ENCODE assay signal across 8 mouse cellular contexts in genomic region chr5:124536776-124537175, GRCm38 (mm10). TPM values are rescaled to one million over a fixed set of nuclear protein-coding genes. Genes with fewer than 3 reads are reported as not detected.
DNase-seq lines count a peak whose midpoint lies in the region; ATAC-seq and TF ChIP-seq lines count a peak whose summit lies in the region.

No protein-coding gene starts in this region.

- H3K27ac ChIP-seq in heart, embryonic 11.5 days (ENCODE audit: low read depth, low read length): peak overlapping the region; percentile 75
- H3K27ac ChIP-seq in lung, embryonic 14.5 days (ENCODE audit: low read depth): no peak overlapping the region

- 2% methylated on average over 17 of the region's 17 CpGs for WGBS in heart, embryonic 11.5 days (ENCODE audit: insufficient replicate concordance)
- 1% methylated on average over 17 of the region's 17 CpGs for WGBS in lung, embryonic 14.5 days

- peaks cover 9% of the 10 kb centered on the region for H3K4me1 ChIP-seq in heart, embryonic 11.5 days (ENCODE audit: control insufficient read depth, insufficient read depth, low read length)
- no peaks in the 10 kb centered on the region for H3K4me1 ChIP-seq in lung, embryonic 14.5 days (ENCODE audit: insufficient read depth)

- peak overlapping the region; percentile 63 for H3K9ac ChIP-seq in heart, embryonic 11.5 days (ENCODE audit: low read depth, low read length)
- peak overlapping the region; percentile 29 for H3K9ac ChIP-seq in lung, embryonic 14.5 days

- no peak for TF ChIP-seq CTCF in lung, embryonic 14.5 days (IDR thresholded peaks at IDR 0.05; ENCODE audit: low read depth)

- no peaks in the 10 kb centered on the region for H3K36me3 ChIP-seq in heart, embryonic 11.5 days (ENCODE audit: control insufficient read depth, insufficient read depth, low read length)
- H3K36me3 ChIP-seq in lung, embryonic 14.5 days (ENCODE audit: insufficient read depth): no peaks in the 10 kb centered on the region

- H3K4me3 ChIP-seq in heart, embryonic 11.5 days (ENCODE audit: low read depth, low read length): peak overlapping the region; percentile 4
- peak overlapping the region; percentile 8; the same call in 1 of the 2 replicates for H3K4me3 ChIP-seq in lung, embryonic 14.5 days (ENCODE audit: low read depth, low read length)

- peak; percentile 21 for DNase-seq in ovary, postnatal 10 days (ENCODE audit: low spot score)
- DNase-seq in ovary, postnatal 14 days (ENCODE audit: low spot score): no peak
- DNase-seq in embryo, embryonic 11 days: peak; percentile 61
- peak; percentile 78 to 83 for DNase-seq in kidney, adult 8-10 months
- DNase-seq in lung, embryonic 14.5 days: peak; percentile 75
- DNase-seq in skeletal muscle tissue, adult 2 months (ENCODE audit: low read depth, low spot score): peak; percentile 32

- ATAC-seq in heart, embryonic 11.5 days (replicated peaks; ENCODE audit: insufficient number of reproducible peaks, low FRiP score, low TSS enrichment): no peak
- ATAC-seq in lung, embryonic 14.5 days (ENCODE audit: insufficient read depth): no peak
- no peak for ATAC-seq in inflammation-experienced regulatory T-cells, adult 6 months

- peak overlapping the region; percentile 51 for H3K4me2 ChIP-seq in heart, embryonic 11.5 days
- peak overlapping the region; percentile 53 for H3K4me2 ChIP-seq in lung, embryonic 14.5 days

- no peaks in the 10 kb centered on the region for H3K27me3 ChIP-seq in heart, embryonic 11.5 days (ENCODE audit: control insufficient read depth, insufficient read depth, low read length)
- H3K27me3 ChIP-seq in lung, embryonic 14.5 days (ENCODE audit: insufficient read depth, low read length): no peaks in the 10 kb centered on the region

- H3K9me3 ChIP-seq in heart, embryonic 11.5 days (replicated peaks; ENCODE audit: control insufficient read depth, low read length): no peaks in the 10 kb centered on the region
- no peaks in the 10 kb centered on the region for H3K9me3 ChIP-seq in lung, embryonic 14.5 days (ENCODE audit: low read depth, low read length)

RNA-seq across cellular contexts. Expression of gene Tmed2, which starts 3.7 kb away (rescaled TPM):
- polyA plus RNA-seq in heart, embryonic 11.5 days (2014; fragmentation: Nextera tagmentation; extraction: Ambion mirVana): 490 and 526 TPM in 2 replicates
- 588 and 646 TPM in 2 replicates for polyA plus RNA-seq in lung, embryonic 14.5 days (2014; fragmentation: Nextera tagmentation; extraction: Ambion mirVana)
- 100 to 1,000 TPM in 1 of 3 experiments, 10 to 100 TPM in 2; 41.3 to 124 (median 59.1) TPM for polyA plus RNA-seq in inflammation-experienced regulatory T-cells, adult 6 months (2017; shearing (Covaris generic))

RNA-seq across cellular contexts. Expression of gene Rilpl1, which starts 5.6 kb away (rescaled TPM):
- 25.3 and 27.6 TPM in 2 replicates for polyA plus RNA-seq in heart, embryonic 11.5 days (2014; fragmentation: Nextera tagmentation; extraction: Ambion mirVana)
- polyA plus RNA-seq in lung, embryonic 14.5 days (2014; fragmentation: Nextera tagmentation; extraction: Ambion mirVana): 20.3 and 21.1 TPM in 2 replicates
- polyA plus RNA-seq in inflammation-experienced regulatory T-cells, adult 6 months (2017; shearing (Covaris generic)): 1 to 10 TPM in 1 of 3 experiments, under 1 TPM in 2; 0.39 to 1.3 (median 0.91) TPM

RNA-seq across cellular contexts. Expression of gene Ddx55, which starts 15.9 kb away (rescaled TPM):
- 7.5 and 8.4 TPM in 2 replicates for polyA plus RNA-seq in heart, embryonic 11.5 days (2014; fragmentation: Nextera tagmentation; extraction: Ambion mirVana)
- 12.7 and 14.1 TPM in 2 replicates for polyA plus RNA-seq in lung, embryonic 14.5 days (2014; fragmentation: Nextera tagmentation; extraction: Ambion mirVana)
- 10 to 100 TPM; 14.7 to 22.6 (median 20.1) TPM for polyA plus RNA-seq in inflammation-experienced regulatory T-cells, adult 6 months (2017; shearing (Covaris generic))

RNA-seq across cellular contexts. Expression of gene Eif2b1, which starts 42.2 kb away (rescaled TPM):
- 70.0 and 72.9 TPM in 2 replicates for polyA plus RNA-seq in heart, embryonic 11.5 days (2014; fragmentation: Nextera tagmentation; extraction: Ambion mirVana)
- polyA plus RNA-seq in lung, embryonic 14.5 days (2014; fragmentation: Nextera tagmentation; extraction: Ambion mirVana): 78.0 and 81.6 TPM in 2 replicates
- 10 to 100 TPM; 43.2 to 54.2 (median 51.1) TPM for polyA plus RNA-seq in inflammation-experienced regulatory T-cells, adult 6 months (2017; shearing (Covaris generic))

RNA-seq across cellular contexts. Expression of gene Gtf2h3, which starts 42.2 kb away (rescaled TPM):
- polyA plus RNA-seq in heart, embryonic 11.5 days (2014; fragmentation: Nextera tagmentation; extraction: Ambion mirVana): 36.8 and 39.7 TPM in 2 replicates
- polyA plus RNA-seq in lung, embryonic 14.5 days (2014; fragmentation: Nextera tagmentation; extraction: Ambion mirVana): 71.0 and 74.4 TPM in 2 replicates
- 10 to 100 TPM; 59.6 to 62.1 (median 60.8) TPM for polyA plus RNA-seq in inflammation-experienced regulatory T-cells, adult 6 months (2017; shearing (Covaris generic))
